Mouse (Mus musculus) monocyte, adult 59 days (primary cell): ENCODE results near the gene Cpa4. TPM values are rescaled to one million over a fixed set of nuclear protein-coding genes. Genes with fewer than 3 reads are reported as not detected.

Source experiments
- total RNA-seq, 2 experiments: library from RNA; stranded (reverse); gene quantifications; one replicate each; pipeline ENCODE4 v1.2.4; 2023

The Cpa4 gene
- not detected for total RNA-seq

DNA sequence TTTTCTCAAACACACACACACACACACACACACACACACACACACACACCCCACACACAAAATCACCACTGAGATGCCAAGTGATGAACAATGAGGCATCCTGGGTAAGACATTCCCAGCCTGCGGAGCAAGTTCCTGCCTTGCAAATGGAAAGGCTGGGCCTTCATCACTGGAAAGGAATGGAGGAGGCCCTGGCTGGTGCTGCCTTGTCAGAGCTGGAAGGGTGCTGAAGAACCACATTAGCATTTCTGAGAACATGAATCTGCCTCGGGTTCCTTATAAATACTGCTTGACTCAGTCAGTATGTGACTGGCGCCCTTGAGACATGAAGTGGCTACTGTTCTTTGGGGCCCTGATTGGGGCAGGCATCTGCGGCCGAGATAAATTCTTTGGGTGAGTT is at the start of gene Cpa4:
TSS of gene Cpa4 (plus strand) at position 301 of the 400 bp plus-strand sequence.

DNA sequence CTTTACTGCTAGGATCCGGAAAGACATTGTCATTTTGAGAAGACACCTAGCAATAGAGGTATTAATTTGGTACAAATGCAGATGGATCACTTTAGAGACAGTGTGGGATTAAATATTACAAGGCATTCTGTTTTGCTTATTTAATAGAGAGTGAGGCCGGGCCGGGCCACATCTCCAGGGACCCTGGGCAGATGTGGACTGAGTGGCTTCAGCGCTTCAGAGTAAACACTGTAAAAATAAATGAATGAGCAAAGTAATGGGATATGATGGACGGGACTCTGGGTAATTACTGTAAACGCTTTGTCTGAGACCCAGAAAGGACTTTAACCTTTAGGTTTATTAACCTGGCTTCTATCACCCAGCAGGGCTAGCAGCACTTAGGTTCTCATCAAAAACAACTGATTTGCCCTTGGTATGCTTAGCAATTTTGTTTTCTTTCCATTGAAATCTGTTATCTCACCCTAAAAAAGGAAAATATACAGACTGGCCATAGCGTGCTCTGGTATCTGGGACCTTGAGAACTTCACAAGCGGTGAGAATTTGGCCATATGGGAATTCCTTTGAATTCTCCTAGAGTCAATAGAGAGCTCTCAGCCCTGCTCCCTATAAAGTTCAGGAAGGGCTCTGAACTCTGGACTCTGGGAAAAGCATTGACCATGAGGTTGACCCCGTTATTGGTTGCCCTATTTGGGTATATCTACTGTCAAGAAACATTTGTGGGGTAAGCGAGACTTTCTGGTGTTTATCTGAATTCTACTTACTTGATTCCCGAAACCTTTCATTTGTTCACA is 27.0 kb upstream of the Cpa4 start, which contains the start of gene Cpa2:
TSS of gene Cpa2 (plus strand) at position 574 of the 791 bp plus-strand sequence.

DNA sequence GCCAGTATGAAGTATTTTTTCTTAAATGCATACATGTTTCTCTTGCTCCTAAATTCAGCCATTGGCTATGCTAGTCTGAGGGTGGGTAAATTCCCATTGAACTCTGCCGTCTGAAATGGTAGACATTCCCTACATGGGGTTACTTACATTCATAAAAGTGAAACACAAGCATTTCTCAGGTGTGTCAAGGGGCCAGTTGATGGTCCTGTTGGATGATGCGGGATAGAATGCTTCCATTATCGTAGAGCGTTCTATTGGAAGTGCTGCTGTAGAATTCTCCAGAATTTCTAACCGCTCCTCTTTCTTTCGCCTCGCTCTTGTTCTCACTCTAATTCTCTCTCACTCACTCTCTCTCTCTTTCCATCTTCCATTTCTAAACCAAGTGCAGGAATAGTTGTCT is 42.5 kb downstream of the Cpa4 start, which contains the start of gene Cpa5:
TSS of gene Cpa5 (plus strand) at position 301 of the 400 bp plus-strand sequence.

DNA sequence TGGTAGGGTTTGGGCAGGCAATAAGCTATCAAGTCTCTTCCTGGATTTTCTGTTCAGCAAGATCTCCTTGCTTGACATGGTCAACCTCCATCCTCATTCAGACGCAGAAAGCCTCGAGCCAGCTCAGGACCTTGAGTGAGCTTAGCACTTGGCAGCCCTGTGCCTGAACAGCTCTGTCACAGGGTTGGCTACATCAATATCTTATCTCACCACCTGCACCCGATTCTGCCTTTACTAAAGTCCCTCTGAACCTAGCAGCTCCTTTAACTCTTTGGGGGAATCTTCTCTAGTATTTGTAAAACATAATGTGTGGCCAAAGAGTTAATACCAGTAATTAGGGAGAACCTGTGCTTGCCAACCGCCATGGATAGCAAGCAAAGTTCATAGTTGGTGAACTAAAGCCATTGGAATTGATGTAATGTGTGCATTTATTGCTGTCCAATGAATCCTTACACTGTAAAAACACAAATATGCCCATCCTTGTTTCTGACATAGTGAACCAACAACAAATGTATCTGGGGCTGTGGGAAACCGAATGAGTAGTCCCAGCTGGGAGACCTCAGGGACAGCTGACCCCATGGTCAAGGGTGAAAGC is 70.6 kb downstream of the Cpa4 start, which contains the start of gene Cpa1:
TSS of gene Cpa1 (plus strand) at position 545 of the 595 bp plus-strand sequence.

Other genes with a start within 250 kb of the Cpa4 start
- 10 to 100 TPM; 17.8 to 21.7 TPM for gene Zc3hc1, start 177.3 kb upstream of the Cpa4 start, total RNA-seq
- 10 to 100 TPM; 26.6 to 28.4 TPM for gene Klhdc10, start 166.5 kb upstream of the Cpa4 start, total RNA-seq
- gene Tmem209, start 58.6 kb upstream of the Cpa4 start, total RNA-seq, result 10 to 100 TPM; 17.0 to 23.5 TPM
- gene Ssmem1, start 58.5 kb upstream of the Cpa4 start, total RNA-seq, result under 1 TPM in 1 of 2 experiments, not detected in 1; 0.46 TPM
- gene Cpa2, start 26.8 kb upstream of the Cpa4 start, total RNA-seq, result under 1 TPM in 1 of 2 experiments, not detected in 1; 0.85 TPM
- gene Cpa5, start 42.6 kb downstream of the Cpa4 start, total RNA-seq, result not detected
- gene Cpa1, start 70.8 kb downstream of the Cpa4 start, total RNA-seq, result under 1 TPM in 1 of 2 experiments, not detected in 1; 0.76 TPM
- 1 to 10 TPM; 1.4 to 2.9 TPM for gene Cep41, start 125.4 kb downstream of the Cpa4 start, total RNA-seq
- gene Mest, start 155.2 kb downstream of the Cpa4 start, total RNA-seq, result not detected